Mouse (Mus musculus): ENCODE data around the gene Naa35. TPM values are rescaled to one million over a fixed set of nuclear protein-coding genes. Genes with fewer than 3 reads are reported as not detected.

Naa35 gene
- total RNA-seq, 2 experiments from 2014 or later, result 35.5 to 59.8 TPM

DNA sequence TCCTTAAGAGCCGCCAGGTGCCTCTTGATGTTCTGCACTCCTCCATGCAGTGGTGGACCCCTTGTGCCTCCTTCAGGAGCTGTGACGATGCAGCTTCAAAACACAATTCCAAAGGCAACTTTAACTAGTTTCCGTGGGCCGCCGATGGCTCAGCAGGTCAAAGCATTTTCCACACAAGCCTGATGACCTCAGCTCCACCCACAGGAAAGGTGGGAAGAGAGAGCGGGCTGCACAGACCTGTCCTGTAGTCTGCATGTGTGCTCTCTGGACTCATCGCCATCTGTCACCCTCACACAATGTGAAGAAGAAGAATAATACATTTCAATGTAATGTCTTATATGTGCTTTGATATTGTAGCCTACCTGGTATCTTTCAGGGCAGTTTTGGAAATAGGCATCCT, 41.7 kb downstream of the Naa35 start:
- ATAC-seq (replicated peaks; ENCODE audit: poor library complexity), result no peak

DNA sequence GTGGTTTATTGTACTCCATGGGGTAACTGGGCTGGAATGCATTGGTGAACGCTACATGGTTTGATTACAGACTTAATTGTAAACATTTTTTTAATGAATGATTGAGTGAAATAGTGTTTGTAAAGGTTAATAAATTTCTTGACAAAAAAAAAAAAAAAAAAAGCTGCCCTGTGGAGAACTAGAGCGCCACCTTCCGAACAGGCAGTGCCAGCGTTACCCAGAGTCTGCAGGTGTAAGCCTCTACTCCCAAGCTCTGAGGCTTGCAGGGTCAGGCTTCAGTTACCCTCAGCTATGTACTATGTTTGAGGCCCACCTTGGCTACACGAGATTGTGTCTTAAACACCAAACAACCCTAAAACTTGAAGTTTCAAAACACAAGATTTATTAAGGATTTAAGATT, 49.6 kb downstream of the Naa35 start:
- ATAC-seq (replicated peaks; ENCODE audit: poor library complexity), result peak; percentile 55; the same call in 1 of the 2 replicates

DNA sequence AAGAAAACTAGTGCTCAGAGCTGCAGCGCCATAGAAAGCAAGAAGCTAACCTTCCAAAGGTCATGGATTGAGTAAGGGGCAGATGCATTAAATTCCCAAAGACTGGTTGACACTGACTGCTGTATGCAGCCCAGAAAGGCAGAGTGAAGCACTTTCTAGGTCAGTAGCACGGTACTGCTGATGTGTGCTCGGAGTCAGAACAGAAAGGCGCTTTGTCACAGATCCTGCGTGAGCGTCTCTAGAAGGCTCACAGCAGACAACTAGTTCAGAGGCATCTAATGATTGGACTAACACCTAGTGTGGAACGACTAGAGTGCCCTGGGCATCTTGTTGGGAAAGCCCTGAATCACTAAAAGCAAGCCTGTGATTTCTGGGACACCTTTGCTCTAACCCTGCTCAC, 52.7 kb downstream of the Naa35 start:
- ATAC-seq (replicated peaks; ENCODE audit: poor library complexity), result no peak

DNA sequence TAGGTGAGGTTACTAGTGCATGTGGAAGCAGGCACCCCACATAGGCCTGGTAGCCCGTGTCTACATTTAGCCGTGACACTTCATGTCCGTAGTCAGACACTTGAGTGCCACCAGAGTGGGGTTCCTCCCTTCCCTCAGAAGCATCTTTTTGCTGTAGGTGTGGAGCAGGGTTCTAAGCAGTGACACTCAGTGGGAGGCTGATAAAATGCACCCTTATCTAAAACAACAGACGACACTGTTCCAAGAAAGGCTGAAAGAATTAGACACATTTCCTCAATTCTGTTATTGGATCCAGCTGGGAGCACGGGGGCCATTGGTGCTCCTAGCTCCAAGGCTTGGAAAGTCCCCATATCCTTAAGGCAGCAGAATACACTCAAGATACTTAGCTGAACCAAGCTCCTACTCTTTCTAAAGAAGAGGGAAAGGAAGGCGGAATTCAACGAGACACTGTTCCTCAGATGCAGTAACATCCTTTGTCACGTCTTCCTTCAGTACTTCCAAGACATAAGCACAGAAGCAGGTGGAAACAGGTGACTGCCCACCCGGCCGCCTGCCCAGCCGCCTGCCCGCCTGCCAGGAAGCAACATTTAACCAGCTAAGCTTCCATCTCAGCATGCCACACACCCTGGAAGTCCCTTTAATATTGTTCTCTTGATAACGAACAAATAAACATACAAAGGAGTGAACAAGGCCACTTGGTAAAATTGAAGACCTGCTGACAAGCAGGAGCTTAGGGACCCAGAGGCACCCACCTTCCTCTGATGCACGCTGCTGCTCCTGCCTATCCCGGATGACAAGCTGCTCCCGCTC, 54.5 kb downstream of the Naa35 start:
- no peak for ATAC-seq (replicated peaks; ENCODE audit: poor library complexity)

DNA sequence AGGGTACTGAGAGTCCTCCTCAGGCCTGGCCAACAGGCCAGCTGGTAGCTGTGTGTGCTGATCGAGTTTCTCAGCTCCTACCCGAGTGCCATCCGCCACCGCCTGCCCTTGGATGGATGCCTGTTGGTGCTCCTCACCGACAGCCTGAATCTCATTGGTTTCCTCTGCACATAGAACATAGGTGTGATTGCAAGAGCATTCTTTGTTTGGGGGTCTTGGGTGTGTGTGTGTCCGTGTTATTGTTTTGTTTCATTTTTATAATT, 55.0 kb downstream of the Naa35 start:
- ATAC-seq (replicated peaks; ENCODE audit: poor library complexity), result no peak

DNA sequence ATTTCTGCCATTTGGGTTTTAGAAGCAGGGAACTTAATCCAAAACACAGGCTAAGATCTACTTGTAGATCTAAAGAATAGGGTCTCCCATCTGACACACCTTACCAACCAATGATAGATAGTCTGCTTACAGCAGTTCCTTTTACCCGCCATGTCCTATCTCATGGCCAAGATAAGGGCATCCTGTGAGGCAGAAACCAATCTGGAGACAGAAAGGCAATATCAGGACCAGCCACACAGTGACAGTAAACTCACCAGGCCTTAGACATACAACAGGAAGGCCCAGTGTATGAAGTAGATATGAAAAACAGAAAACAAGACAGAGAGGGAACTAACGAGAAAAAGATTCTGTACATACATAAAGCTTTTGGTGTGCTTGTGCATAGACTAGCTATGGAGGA, 57.8 kb downstream of the Naa35 start:
- ATAC-seq (replicated peaks; ENCODE audit: poor library complexity), result peak; percentile 85

DNA sequence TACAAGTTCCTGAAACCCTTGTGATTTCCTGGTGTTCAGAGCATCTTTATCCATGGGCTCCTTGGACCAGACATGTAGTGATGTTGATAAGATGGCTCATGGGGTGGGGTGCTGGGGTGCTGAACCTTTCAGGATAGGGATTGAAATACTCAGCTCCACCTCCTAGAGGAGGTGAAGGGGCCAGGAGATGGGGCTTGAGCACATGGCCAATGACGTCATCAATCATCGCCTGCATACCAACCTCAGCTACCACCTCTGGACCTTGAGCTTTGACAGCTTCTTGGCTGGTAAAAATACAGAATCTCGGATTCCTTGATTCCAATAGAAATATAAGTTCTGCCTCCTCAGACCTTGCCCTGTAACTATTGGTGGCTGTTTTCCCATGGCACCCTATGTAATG, 60.4 kb downstream of the Naa35 start:
- ATAC-seq (replicated peaks; ENCODE audit: poor library complexity), result no peak

DNA sequence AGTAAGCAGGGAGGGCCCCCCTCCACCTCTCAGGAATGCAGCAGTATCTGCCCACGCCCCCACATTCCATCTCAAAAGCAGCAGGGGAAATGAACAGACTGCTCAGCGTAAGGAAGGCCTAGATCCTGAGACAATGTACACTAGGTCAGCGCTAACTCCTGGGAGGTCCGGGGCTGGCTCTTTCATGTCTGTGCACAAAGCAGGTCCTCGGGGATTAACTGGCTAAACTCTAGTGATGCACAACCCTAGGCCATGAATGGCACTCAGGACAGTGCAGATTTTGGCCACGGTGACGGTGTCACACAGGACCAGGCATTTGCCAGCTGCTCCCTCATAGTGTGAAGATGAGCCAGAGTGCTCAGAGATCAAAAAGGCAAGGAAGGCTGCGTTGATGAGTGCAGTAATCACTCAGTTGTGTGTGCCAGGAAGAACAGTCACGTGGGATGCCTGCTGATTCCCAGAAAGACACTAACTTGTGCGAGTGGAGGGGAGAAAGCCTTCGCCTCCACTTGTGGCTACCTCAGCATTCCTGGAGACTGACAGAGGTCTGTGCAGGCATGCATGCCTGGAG, 61.7 kb downstream of the Naa35 start:
- ATAC-seq (replicated peaks; ENCODE audit: poor library complexity), result no peak

DNA sequence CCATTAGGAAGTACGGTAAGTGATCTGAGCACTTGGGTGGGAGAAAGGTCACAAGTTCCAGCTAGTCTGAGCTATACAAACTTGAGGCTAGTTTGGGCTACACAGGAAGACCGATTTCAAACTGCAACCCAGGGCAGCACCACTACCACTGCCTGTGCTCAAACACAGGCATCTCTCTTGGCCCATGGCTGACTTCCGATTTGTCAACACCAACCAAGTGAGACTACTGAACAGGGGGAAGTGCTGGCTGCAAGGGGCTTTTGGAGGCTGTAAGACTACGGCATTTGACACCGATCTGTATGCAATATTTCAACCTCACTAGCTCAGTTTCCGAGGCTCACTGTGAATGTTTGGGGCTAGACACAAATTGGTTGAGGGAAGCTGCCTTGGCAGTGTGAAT, 62.4 kb downstream of the Naa35 start:
- no peak for ATAC-seq (replicated peaks; ENCODE audit: poor library complexity)

DNA sequence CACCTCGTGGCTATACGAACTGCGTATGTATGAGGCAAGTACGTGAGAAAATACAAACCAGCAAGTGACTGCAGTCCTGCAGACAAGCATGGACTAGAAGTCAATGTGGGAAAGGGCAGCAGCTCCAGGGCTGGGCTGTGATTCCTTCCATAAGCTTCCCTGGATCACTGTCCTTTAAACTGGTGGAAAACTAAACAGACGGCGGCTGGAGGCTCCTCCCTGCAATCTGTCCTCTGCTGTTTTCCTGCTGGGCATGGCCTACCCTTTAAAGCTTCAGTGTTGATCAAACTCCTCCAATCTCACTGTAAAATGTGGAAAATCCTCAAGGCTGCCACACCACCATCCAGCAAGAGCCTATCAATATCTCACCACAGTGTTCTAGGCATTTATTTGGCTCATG, 63.5 kb downstream of the Naa35 start:
- ATAC-seq (replicated peaks; ENCODE audit: poor library complexity), result no peak

DNA sequence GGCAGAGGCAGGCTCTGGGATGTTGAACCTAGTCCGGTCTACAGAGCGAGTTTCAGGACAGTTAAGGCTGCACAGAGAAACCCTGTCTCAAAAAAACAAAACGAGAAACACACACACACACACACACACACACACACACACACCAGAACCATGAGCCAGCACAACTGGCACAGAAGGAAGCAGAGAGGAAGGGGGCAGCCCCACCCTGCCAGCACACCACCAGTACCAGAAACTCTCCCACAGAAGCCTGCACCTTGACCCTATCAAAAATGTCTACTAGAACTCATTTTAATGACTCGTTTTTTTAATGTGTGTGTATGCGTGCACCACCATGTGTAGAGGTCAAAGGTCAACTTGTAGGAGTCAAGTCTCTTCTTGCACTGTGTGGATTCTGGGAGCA, 64.7 kb downstream of the Naa35 start:
- no peak; the same call in 1 of the 2 replicates for ATAC-seq (replicated peaks; ENCODE audit: poor library complexity)

DNA sequence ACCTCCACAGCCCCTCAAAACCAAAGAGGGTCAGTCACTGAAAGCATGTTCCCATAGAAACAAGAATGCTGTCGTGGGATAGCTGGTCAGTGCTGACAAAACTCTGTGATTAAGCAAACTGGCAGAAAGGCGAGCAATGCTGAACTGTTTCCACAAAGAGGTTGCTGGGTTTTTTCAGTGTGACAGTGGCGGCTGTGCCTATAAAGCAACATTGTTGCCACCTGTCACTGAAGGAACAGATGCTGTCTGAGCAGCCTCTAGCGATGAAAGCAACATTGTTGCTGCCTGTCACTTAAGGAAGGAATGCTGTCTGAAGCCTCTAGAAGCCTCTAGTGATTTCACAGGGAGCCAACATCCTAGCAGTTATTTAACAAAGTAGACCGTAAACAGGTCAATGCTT, 67.6 kb downstream of the Naa35 start:
- no peak for ATAC-seq (replicated peaks; ENCODE audit: poor library complexity)

DNA sequence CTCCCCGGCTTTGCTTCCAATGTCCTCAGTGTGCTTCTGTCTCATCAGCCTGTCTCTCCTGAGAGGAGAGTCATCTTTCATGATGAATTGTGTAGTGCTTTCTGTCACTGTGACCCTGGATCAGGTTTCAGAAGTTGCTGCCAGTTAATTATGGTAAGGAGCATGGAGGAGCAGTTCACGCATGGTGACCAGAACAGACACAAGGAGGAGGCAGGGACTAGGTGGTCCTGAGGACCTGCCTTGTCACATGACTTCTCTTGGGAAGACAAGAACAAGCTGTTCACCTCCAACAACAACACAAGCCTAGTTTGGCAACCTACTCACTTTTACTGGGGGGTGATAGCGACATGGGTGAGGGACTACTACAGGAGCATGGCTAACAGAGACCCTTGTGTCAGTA, 68.1 kb downstream of the Naa35 start:
- no peak for ATAC-seq (replicated peaks; ENCODE audit: poor library complexity)

DNA sequence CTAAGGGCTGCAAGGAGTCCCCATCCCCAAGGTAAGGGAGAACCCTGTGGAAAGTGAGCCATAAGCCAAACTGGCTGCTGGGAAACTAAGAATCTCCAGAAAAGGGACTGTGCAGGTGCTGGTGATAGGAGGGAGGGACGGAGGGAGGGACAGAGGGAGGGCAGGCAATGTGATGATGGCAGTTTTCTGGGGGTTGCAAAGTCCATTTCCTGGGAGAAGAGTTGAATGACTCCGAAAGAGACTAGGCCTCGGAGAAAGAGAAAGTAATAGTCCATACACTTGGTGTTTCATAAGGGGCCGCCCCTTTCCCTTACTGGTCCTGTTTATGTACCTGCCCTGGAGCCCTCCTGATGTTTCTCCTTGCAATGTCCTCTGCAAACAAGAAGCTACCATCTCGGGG, 69.4 kb downstream of the Naa35 start:
- ATAC-seq (replicated peaks; ENCODE audit: poor library complexity), result no peak

DNA sequence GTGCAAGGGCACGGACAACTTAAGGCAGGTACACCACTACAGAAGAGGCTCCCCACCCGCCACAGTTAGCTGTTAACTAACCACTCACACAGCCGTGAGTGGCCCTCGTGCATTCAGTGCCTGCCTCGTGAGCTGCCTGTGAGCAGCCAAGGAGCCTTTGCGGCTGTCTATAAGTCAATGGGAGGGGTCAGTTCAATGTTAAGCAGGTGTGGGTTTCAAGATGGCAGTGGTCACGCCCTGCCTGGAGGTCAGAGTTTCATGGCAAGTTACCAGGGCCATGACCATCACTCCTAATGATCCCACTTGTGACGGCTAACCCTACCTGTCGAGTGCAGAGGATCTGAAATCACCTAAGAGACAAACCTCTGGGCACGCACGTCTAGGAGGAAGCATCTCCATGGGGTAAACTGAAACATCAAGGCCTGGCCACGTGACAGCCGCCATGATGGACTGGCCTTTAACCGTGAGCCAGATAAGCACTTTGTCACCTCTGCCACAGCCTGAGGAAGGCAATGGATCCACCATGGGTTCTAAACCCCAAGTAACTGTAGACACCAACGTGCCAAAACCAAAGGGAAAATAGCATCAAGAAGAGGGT, 70.8 kb downstream of the Naa35 start:
- ATAC-seq (replicated peaks; ENCODE audit: poor library complexity), result no peak

DNA sequence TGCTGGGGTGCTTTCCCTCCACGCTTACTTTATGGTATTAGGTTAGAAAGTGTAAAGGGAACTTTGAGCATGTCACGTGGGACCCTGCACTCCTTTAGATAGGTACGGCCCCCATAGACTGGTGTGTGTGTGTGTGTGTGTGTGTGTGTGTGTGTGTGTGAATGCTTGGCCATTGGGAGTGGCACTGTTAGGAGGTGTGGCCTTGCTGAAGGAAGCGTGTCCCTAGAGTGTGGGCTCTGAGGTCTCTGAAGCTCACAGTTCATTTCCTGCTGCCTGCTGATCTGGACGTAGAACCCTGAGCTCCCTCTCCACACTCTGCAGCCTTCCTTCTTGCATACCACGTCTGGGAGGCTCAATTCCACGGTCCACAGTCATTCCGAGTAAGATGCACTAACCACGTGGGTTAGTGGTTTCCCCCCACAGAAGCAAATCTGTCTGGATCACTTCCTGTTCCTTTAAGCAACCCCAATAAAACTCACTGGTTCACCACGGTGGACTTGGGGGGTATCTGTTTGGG, 71.3 kb downstream of the Naa35 start:
- ATAC-seq (replicated peaks; ENCODE audit: poor library complexity), result peak; percentile 80

DNA sequence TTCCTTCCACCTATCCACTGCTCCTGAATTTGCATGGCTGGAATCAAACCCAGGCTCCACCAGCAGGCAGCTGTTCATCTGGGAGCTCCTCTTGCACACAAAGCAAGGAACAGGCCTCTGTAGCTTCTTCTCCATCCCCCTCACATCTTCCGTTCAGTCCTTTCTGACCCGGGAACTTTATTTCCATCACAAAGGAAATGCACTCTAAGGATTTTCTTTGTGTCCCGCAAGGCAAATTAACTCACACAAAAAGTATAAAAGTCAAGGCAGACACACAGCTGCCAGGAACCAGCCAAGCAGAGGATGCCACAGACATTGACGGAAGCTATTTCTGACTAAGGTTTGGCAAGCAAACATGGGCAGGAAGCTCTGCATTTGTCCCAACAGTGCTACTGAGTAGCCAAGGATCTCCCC, 71.9 kb downstream of the Naa35 start:
- ATAC-seq (replicated peaks; ENCODE audit: poor library complexity), result no peak

DNA sequence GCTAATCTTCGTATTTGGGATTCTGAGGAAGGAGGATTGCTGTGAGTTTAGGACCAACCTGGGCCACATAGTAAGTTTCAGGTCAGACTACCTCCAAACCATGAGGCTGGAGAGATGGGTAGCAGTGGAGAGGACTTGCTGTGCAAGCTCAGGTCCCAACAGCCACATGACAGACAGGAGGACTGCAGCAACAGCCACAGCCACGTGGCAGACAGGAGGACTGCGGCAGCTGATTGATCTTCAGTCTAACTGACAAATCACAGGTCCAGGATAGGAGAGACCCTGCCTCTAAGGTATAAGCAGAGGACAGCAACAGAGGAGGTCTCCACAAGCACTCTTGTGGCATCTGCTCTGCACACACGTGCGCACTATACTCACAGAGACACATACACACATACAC, 72.7 kb downstream of the Naa35 start:
- ATAC-seq (replicated peaks; ENCODE audit: poor library complexity), result no peak

DNA sequence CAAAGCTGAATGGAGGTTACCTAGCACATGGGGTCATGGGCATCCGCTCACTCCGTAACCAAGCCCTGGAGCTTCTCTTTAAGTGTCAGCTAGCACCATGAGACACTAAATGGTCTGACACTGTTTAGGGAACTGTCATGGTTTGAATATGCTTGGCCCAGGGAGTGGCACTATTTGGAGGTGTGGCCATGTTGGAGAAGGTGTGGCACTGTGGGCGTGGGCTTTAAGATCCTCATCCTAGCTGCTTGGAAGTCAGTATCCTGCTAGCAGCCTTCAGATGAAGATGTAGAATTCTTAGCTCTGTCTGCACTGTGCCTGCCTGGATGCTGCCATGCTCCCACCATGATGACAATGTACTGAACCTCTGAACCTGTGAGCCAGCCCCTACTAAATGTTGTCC, 75.3 kb downstream of the Naa35 start:
- no peak for ATAC-seq (replicated peaks; ENCODE audit: poor library complexity)

DNA sequence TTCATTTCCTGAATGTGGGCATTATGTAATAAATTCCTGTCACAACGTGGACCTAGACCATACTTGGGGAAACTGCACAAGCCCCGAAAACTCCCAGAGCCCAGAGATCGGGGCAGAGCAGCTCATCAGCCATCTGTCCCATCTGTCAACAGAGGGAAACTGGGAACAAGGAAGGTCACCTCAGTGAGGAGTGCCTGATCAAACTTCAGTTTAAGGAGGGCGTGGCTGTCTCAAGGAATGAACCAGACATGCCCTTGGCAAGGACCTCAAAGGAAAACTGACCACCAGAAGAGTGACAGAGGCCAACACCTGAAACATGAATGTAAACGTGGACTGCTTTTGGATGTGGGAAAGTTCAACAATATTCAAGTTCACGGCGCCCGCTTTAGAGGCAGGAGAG, 76.3 kb downstream of the Naa35 start:
- no peak for ATAC-seq (replicated peaks; ENCODE audit: poor library complexity)

DNA sequence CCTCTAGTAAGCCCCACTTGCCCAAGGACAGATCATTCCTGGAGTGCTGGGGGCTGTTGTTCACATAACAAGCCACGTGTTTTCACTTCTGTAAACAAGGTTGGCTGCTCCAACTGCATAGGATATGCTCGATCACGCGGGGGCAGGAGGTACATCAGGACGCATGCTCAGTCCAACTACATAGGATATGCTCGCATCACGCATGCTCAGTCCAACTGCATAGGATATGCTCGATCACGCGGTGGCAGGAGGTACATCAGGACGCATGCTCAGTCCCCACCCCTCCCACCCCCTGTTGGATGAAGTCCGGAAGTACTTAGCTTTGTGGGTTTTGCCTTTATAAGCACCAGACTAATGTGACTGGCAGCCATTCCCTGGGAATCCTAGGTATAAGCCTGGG, 76.9 kb downstream of the Naa35 start:
- ATAC-seq (replicated peaks; ENCODE audit: poor library complexity), result no peak

DNA sequence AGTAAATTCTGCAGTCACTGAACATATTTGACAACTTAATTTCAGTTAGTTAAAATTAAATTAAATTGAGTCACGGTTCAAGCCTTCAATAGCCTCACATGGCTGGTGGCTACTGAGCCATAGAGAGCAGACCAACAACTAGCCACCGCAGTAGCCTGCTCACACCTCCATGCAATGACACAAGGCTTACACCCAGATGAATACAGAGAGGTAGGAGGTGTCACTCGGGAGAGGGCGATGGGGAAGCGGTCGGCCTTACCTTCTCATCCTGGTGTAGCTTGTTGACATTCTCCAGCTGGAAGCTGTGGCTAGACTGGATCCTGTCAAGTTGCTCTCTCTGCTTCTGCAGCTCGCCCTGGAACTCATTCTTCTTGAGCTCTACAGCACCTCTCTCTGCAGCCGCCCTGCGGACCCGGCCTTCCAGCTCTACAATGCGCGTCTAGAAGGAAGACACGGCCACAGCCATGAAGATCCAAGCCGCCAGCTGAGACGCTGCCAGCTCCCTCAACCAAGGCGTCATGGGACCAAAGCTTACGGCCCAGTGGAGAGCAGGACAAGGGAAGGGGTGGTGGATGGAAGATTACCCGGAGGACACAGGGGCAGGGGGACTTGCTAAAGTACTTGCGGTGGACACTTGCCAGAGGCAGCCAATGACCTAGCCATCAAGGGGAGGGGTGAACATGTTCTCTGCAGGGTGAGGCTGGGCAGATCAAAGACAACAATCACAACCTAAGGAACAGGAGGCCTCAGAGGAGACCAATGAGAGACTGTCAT, 79.1 kb downstream of the Naa35 start:
- ATAC-seq (replicated peaks; ENCODE audit: poor library complexity), result no peak
